Mouse (Mus musculus): ENCODE measurements at regions not wholly inside any gene's neighbourhood (a gene's known extent, or its start where the extent isn't known, plus 50 kb on each side); places are given as distances from the start of the nearest gene placed in this dataset.

DNA sequence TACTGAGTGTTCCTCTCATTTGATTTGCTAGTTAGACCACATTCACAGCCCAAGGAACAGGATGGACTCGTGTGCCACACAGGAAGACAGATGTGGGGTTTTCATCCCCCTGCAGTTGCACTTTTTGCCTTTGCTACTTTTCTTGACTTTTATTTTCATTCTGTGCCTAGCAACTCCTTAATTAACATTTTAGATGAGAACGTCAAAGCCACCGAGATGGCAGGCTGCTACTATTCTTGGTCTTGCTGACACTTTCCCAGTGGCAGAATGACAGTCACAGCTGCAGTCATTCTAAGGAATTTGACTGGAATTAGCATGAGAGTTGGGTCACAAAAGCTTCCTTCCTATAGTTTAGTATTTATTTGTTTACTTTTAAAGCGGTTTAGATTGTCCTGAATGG, 179.5 kb downstream of the Cog6 start:
- no peak for TF ChIP-seq GATA1 (IDR thresholded peaks at IDR 0.05; ENCODE audit: borderline replicate concordance, low read length)
- no peak for TF ChIP-seq FLI1 (IDR thresholded peaks at IDR 0.05; ENCODE audit: low read length)

Data from megakaryocyte, embryonic 14.5 days (primary cell).